Mouse (Mus musculus) stomach, postnatal 0 days (tissue): ENCODE results near the gene C1qtnf5. TPM values are rescaled to one million over a fixed set of nuclear protein-coding genes. Genes with fewer than 3 reads are reported as not detected.

Experiments used
- ATAC-seq: fragments of 200-750 bp; cut with Nextera tagmentation; 2 replicates; pipeline ENCODE4 v1.8.0; 2017; ENCODE audit not compliant: low FRiP score, low TSS enrichment
- DNase-seq: peaks from one replicate; pipeline ENCODE4 v3.0.0-alpha.2; 2016; ENCODE audit warnings: low spot score
- H3K27ac ChIP-seq: fragments of 300-500 bp; sonication (generic); replicated peaks from 2 replicates; pipeline ENCODE4 v1.5.1; 2014; ENCODE audit warnings: mild to moderate bottlenecking, control low read depth
- H3K27me3 ChIP-seq: fragments of 300-500 bp; sonication (generic); 2 replicates; pipeline ENCODE4 v1.6.1; 2014; ENCODE audit warnings: low read length; ENCODE audit not compliant: control insufficient read depth, insufficient read depth
- H3K36me3 ChIP-seq: fragments of 300-500 bp; sonication (generic); 2 replicates; pipeline ENCODE4 v1.6.1; 2014; ENCODE audit warnings: low read length, mixed read lengths; ENCODE audit not compliant: control insufficient read depth, insufficient read depth
- H3K4me1 ChIP-seq: fragments of 300-500 bp; sonication (generic); replicated peaks from 2 replicates; pipeline ENCODE4 v1.6.1; 2014; ENCODE audit warnings: antibody characterized with exemption; ENCODE audit not compliant: control insufficient read depth, insufficient read depth
- H3K4me2 ChIP-seq: fragments of 300-500 bp; sonication (generic); replicated peaks from 2 replicates; pipeline ENCODE4 v1.6.1; 2014; ENCODE audit warnings: low read depth, mild to moderate bottlenecking, control low read depth, moderate library complexity
- H3K4me3 ChIP-seq: fragments of 300-500 bp; sonication (generic); 2 replicates; pipeline ENCODE4 v1.5.1; 2014; ENCODE audit warnings: low read depth, low read length, control low read depth
- H3K9ac ChIP-seq: fragments of 300-500 bp; sonication (generic); 2 replicates; pipeline ENCODE4 v1.6.1; 2014; ENCODE audit warnings: mild to moderate bottlenecking, low read length, control low read depth, mixed read lengths
- H3K9me3 ChIP-seq: fragments of 300-500 bp; sonication (generic); 2 replicates; pipeline ENCODE4 v1.6.1; 2016; ENCODE audit warnings: low read length; ENCODE audit not compliant: control insufficient read depth
- CTCF ChIP-seq: IDR thresholded peaks from 2 replicates; pipeline ENCODE4 v1.5.1; 2016; ENCODE audit warnings: antibody characterized with exemption, low read depth, mild to moderate bottlenecking, moderate library complexity
- EP300 ChIP-seq: optimal IDR thresholded peaks from 2 replicates; pipeline ENCODE3; 2016; ENCODE audit warnings: antibody characterized with exemption
- WGBS: fragments of 180-500 bp; shearing (Covaris S2); extraction: QIAGEN DNeasy Blood & Tissue Kit; methylation state at CpG from one replicate; pipeline ENCODE4 v1.1.7; 2014; 5-methylcytosine and 5-hydroxymethylcytosine counted together
- polyA plus RNA-seq: library from polyadenylated mRNA; unstranded; fragments of >200 nt; fragmentation: Nextera tagmentation; extraction: Ambion mirVana; gene quantifications from 2 replicates; pipeline ENCODE4 v1.2.1, GENCODE M21; 2015

The C1qtnf5 gene
- polyA plus RNA-seq, 1 experiment from 2014 or later, result 5.3 TPM

GRCm38 (mm10) chr9:44105781-44106180, 1.3 kb upstream of the C1qtnf5 start:
- Histone ChIP-seq H3K27me3 (no peaks in the 10 kb centered on the region), H3K27ac (no peak overlapping the region), H3K36me3 (no peaks in the 10 kb centered on the region), H3K9me3 (no peaks in the 10 kb centered on the region), H3K4me3 (no peak overlapping the region), H3K9ac (no peak overlapping the region), H3K4me2 (no peak overlapping the region), H3K4me1 (peaks cover 14% of the 10 kb centered on the region)
- no peak for TF ChIP-seq EP300
- no peak for TF ChIP-seq CTCF
- WGBS, result 87% methylated on average over 10 of the region's 10 CpGs
- ATAC-seq (no peak), DNase-seq (no peak)

DNA sequence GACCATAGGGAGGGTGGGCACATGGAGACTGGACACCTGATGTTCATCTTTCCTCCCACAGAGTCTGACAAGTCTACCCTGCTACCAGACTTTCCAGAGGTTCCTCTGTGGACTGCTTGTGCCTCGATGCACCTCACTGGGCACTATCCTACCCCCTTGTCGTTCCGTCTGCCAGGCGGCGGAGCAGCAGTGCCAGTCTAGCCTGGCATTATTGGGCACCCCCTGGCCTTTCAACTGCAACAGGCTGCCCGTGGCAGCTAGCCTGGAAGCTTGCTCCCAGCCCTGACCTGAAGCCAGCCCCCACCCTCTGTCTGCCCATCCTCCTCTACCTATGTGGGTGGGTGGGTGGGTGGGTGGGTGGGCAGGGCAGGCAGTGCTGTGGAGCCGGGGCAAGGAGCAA, 863 bp upstream of the C1qtnf5 start:
- Histone ChIP-seq H3K4me3 (no peak overlapping the region), H3K4me1 (peaks cover 14% of the 10 kb centered on the region), H3K27ac (0 out of 2 replicates have a peak overlapping the region, but pooled peaks have one; percentile 53), H3K9ac (no peak overlapping the region), H3K4me2 (no peak overlapping the region), H3K36me3 (no peaks in the 10 kb centered on the region), H3K9me3 (no peaks in the 10 kb centered on the region), H3K27me3 (no peaks in the 10 kb centered on the region)
- WGBS, result 88% methylated on average over 7 of the region's 7 CpGs
- DNase-seq (no peak), ATAC-seq (no peak)
- TF ChIP-seq EP300 (no peak), CTCF (no peak)

DNA sequence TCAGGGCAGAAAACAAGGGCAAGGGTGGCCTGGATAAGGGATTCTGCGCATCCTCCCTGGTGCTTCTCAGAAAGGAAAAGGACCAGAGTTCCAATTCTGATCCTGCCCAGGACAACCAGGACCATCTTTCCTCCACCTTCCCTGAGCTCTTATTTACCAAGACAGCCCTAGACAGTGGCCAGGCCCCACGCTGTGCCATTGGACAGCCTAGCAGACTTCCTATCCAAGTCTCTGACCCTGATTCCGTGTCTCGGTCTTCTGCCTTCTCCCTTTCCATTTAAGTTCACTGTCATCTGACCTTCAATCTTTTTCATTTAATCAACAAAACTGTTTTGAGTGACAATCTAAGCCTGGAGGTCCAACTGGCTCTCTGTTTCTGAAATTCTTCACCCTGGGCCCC, 449 bp upstream of the C1qtnf5 start:
- peaks cover 14% of the 10 kb centered on the region for H3K4me1 ChIP-seq
- no peaks in the 10 kb centered on the region for H3K36me3 ChIP-seq
- H3K4me2 ChIP-seq, result no peak overlapping the region
- no peaks in the 10 kb centered on the region for H3K27me3 ChIP-seq
- 72% methylated on average over 4 of the region's 4 CpGs for WGBS
- H3K27ac ChIP-seq, result peak overlapping the region; percentile 53; the same call in 1 of the 2 replicates
- H3K4me3 ChIP-seq, result no peak overlapping the region
- no peak for ATAC-seq
- H3K9me3 ChIP-seq, result no peaks in the 10 kb centered on the region
- no peak overlapping the region for H3K9ac ChIP-seq
- DNase-seq, result no peak
- TF ChIP-seq EP300, result no peak
- TF ChIP-seq CTCF, result no peak

- no peak for TF ChIP-seq EP300
- peak; percentile 63 for TF ChIP-seq CTCF
- 46% methylated on average over 25 of the region's 25 CpGs for WGBS
- no peaks in the 10 kb centered on the region for H3K36me3 ChIP-seq
- DNase-seq, result peak; percentile 61
- H3K4me1 ChIP-seq, result peaks cover 14% of the 10 kb centered on the region
- 0 out of 2 replicates have a peak overlapping the region, but pooled peaks have one; percentile 1 for H3K4me3 ChIP-seq
- no peaks in the 10 kb centered on the region for H3K9me3 ChIP-seq
- H3K9ac ChIP-seq, result peak overlapping the region; percentile 41; the same call in 1 of the 2 replicates
- H3K4me2 ChIP-seq, result peak overlapping the region; percentile 46
- ATAC-seq, result peak; percentile 16; the same call in 1 of the 2 replicates
- H3K27ac ChIP-seq, result peak overlapping the region; percentile 75
- no peaks in the 10 kb centered on the region for H3K27me3 ChIP-seq
Measured at GRCm38 (mm10) chr9:44107557-44108179, 623 bp downstream of the C1qtnf5 start.

DNA sequence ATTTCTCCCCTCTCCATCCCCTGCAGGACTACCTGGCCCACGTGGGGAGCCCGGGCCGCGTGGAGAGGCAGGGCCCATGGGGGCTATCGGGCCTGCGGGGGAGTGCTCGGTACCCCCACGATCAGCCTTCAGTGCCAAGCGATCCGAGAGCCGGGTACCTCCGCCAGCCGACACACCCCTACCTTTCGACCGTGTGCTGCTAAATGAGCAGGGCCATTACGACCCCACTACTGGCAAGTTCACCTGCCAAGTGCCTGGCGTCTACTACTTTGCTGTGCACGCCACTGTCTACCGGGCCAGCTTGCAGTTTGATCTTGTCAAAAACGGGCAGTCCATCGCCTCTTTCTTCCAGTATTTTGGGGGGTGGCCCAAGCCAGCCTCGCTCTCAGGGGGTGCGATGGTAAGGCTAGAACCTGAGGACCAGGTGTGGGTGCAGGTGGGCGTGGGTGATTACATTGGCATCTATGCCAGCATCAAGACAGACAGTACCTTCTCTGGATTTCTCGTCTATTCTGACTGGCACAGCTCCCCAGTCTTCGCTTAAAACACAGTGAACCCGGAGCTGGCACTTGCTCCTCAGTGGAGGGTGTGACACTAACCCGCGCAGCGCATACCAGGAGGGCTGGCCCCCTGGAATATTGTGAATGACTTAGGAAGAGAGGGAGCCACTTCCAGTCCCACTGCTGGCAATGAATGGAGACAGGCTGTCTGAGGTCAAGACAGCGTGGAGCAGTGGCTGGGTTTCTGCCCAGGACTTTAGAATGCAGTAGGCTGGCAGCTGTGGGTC, 1.4 kb downstream of the C1qtnf5 start:
- Histone ChIP-seq H3K9me3 (no peaks in the 10 kb centered on the region), H3K4me1 (peaks cover 14% of the 10 kb centered on the region), H3K4me2 (no peak overlapping the region), H3K4me3 (no peak overlapping the region), H3K27ac (no peak overlapping the region), H3K36me3 (no peaks in the 10 kb centered on the region), H3K27me3 (no peaks in the 10 kb centered on the region), H3K9ac (no peak overlapping the region)
- no peak for TF ChIP-seq CTCF
- no peak for TF ChIP-seq EP300
- 82% methylated on average over 31 of the region's 31 CpGs for WGBS
- ATAC-seq (no peak), DNase-seq (no peak)
